Mouse (Mus musculus) 416B (cell line): ENCODE measurements around the gene Sfpq.
A peak's percentile ranks its signal among the peaks of the same experiment; 100 is the strongest.
"Not testable (repeated sequence)": the region's sequence is repeated elsewhere in the genome, so short reads cannot be mapped to it uniquely, and the experiment has no call there.

Experiments
- DNase-seq: peaks from one replicate; pipeline ENCODE4 v3.0.0; 2011; ENCODE audit warnings: low read depth

Sfpq gene

DNA sequence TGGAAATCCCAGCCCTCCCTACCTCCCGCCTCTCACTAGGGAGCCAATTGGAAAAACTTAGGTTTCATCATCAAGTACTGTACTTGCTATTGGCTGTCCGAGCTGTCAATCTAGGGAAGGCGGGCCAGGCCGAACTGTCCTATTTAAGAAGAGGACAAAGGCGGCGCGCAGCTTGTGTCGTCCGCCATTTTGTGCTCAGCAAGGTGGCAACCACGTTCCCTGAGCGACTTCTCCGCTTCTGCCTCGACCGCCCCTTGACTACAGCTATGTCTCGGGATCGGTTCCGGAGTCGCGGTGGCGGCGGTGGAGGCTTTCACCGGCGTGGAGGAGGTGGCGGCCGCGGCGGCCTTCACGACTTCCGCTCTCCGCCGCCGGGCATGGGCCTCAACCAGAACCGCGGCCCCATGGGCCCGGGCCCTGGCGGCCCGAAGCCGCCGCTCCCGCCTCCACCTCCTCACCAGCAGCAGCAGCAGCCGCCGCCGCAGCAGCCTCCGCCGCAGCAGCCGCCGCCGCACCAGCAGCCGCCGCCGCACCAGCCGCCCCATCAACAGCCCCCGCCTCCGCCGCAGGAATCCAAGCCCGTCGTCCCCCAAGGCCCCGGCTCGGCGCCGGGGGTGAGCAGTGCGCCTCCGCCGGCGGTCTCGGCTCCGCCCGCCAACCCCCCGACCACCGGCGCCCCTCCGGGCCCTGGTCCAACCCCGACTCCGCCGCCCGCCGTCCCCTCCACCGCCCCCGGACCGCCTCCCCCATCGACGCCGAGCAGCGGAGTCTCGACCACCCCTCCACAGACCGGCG is at the start of gene Sfpq:
Gene Sfpq (plus strand): TSS at position 174 of the 795 bp plus-strand sequence.
- DNase-seq, result peak; percentile 100

GRCm38 (mm10) chr4:126977467-126977866 is 43.7 kb upstream of the Sfpq start:
- DNase-seq, result peak; percentile 63

DNA sequence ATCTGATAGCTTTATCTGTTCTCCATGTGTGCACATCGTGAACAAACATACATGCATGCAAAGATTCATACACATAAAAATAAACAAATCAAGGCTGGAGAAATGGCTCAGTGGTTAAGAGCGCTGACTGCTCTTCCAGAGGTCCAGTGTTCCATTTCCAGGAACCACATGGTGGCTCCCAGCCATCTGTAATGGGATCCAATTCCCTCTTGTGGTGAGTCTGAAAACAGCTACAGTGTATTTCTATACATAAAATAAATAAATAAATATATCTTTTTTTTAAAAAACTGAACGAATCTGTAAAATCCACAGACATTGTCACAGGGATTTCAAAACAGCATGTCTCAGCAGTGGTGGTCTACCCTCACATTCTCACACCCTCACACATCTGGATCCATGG is 42.4 kb upstream of the Sfpq start:
- no peak for DNase-seq

GRCm38 (mm10) chr4:126983321-126983720 is 37.8 kb upstream of the Sfpq start:
- DNase-seq, result no peak

- peak; percentile 77 for DNase-seq
Observed at GRCm38 (mm10) chr4:126983736-126984525, 37.2 kb upstream of the Sfpq start.

DNA sequence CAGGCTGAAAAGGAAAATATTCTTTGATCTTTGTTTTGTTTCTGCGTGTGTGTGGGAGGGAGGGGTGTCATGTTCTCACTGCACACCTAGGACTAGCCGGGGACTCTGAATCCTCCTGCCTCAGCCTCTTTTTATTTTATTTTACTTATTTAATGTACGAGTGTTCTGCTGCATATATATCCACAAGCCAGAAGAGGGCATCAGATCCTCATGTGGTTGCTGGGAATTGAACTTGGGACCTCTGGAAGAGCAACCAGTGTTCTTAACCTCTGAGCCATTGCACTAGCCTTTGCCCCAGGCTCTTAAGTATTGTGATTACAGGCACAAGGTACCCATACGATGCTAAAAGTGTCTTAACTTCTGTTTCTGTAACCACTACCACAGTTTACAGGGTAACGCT is 34.4 kb upstream of the Sfpq start:
- peak; percentile 33 for DNase-seq

- no peak for DNase-seq
Observed at GRCm38 (mm10) chr4:126988503-126988902, 32.6 kb upstream of the Sfpq start.

GRCm38 (mm10) chr4:126990553-126990952 is 30.6 kb upstream of the Sfpq start:
- no peak for DNase-seq

DNA sequence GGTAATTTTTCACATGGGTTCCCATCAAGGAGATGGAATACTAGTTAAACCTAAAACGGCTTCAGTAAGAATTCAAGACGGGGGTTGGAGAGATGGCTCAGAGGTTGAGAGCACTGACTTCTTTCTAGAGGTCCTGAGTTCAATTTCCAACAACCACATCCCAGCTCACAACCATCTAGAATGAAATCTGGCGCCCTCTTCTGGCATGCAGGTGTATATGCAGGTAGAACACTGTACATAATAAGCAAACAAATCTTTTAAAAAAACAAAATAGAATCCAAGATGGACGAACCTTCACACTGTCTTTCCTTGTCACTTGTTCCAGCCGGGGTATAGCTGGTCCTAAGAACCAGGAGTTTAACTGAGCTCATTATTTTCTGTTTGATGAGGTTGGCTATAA is 28.8 kb upstream of the Sfpq start:
- DNase-seq, result peak; percentile 73

- not testable (repeated sequence) for DNase-seq
Observed at GRCm38 (mm10) chr4:126999372-126999771, 21.8 kb upstream of the Sfpq start.

GRCm38 (mm10) chr4:127000601-127001105 is 20.5 kb upstream of the Sfpq start:
- no peak for DNase-seq

DNA sequence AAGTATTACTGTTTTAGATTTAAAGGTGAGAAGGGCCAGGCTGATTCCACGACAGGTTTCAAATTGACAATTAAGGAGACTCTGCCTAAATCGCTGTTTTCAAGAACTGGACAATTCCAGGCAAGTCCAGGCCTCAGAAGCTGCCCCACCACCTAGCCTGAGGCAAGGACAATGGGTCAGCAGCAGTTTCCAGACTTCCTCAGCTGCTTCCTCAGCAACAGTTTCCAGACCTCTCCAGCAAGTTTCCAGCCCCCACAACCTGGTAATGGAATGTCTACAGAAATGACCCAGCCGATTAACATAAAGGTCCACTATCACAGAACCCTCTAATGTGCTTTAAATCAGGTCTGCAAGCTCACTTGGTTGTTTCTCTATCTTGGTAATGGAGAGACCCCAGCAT is 16.7 kb upstream of the Sfpq start:
- DNase-seq, result no peak

DNA sequence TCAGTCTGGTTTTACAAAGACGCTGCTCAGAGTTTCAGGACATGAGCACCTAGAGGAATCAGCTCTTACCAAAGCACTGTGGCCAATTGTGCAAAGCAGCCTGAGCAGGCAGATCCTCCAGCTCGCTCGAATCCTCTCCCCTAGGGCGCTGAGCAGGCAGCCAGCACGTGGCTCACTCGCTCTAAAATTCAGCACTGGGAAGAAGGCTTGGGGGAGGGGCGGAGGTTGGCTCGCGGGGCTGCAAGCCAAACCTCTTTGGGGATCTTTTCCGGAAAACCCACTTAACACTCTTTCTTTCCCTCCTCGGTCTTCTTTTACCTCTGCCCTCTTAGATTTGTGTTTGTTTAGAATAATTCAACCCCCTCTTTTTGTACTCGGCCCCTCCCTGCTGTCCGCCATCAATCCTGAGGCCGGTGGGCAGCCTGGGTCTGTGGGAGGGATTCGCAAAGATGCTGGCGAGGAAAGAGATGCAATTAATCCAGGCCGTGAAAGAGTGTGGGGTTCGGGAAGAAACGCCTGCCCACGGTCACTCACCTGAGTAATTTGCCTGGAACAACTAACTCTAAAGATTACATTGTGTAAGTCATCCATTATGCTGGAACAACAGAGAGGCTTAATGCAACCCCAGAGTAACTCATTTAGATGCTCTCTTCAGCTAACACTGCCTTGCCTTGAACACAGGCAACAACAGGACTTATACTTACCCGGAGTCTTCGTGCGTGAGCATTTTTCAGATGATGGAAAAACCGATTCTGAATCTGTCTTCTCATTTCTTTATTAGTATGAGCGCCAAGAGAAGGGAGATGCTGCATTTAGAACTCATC is 15.8 kb upstream of the Sfpq start:
- DNase-seq, result no peak

- peak; percentile 89 for DNase-seq
Observed at GRCm38 (mm10) chr4:127015294-127015993, 5.7 kb upstream of the Sfpq start.

- DNase-seq, result no peak
Observed at GRCm38 (mm10) chr4:127016366-127016765, 4.8 kb upstream of the Sfpq start.

- DNase-seq, result no peak
Observed at GRCm38 (mm10) chr4:127020411-127021150, 543 bp upstream of the Sfpq start.

GRCm38 (mm10) chr4:127021989-127022626 is 984 bp downstream of the Sfpq start:
- peak; percentile 92 for DNase-seq

DNA sequence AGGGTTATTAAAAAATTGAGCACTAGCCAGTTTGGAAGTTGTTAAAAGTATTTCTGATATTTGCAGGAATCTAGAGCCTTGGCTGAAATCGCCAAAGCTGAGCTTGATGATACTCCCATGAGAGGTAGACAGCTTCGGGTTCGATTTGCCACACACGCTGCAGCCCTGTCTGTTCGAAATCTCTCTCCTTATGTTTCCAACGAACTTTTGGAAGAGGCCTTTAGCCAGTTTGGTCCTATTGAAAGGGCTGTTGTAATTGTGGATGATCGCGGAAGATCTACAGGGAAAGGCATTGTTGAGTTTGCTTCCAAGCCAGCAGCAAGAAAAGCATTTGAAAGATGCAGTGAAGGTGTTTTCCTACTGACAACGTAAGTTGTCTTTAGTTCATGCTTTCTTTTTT is 2.1 kb downstream of the Sfpq start:
- no peak for DNase-seq

DNA sequence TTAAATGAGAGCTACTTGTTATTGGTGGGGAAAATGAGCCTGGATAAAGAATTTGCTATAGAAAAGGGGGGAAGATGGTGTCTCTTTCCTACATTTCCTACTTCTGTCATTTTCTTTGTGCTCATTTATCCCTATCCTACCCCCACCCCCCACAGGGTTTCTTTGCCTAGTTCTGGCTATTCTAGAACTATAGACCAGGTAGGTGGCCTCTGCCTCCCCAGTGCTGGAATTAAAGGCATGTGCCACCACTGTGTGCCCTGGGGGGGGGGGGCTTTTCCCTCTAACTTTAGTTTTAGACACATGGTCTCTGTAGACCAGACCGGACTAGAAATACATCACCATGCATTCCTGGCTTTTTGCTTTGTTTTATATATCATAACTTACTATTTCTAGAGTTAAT is 3.1 kb downstream of the Sfpq start:
- DNase-seq, result no peak

DNA sequence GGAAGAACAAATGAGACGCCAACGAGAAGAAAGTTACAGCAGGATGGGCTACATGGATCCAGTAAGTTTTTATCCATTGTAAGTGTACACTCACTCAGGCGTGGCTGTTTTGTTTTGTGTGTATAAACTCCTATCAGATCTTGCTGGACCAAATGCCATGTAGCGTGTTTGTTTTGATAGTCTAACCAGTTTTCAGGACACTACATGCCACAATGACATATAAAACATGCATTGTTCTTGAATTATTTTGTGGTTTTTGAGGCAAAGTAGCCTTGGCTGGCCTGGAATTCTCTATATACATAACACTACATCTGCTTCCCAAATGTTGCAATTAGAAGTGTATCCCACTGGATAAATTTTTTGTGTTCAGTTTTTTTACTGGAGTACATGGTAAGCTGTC is 5.7 kb downstream of the Sfpq start:
- DNase-seq, result no peak
